Mouse (Mus musculus): ENCODE measurements around the gene Glmn. TPM values are rescaled to one million over a fixed set of nuclear protein-coding genes. Genes with fewer than 3 reads are reported as not detected.

Gene Glmn
- polyA plus RNA-seq, 1 experiment: 8.5 TPM

- H3K27ac ChIP-seq (ENCODE audit: control insufficient read depth, insufficient read depth, low read depth, low read length): no peak overlapping the region
- no peaks in the 10 kb centered on the region for H3K27me3 ChIP-seq (ENCODE audit: control insufficient read depth, insufficient read depth, low read length)
- H3K36me3 ChIP-seq (ENCODE audit: control insufficient read depth, insufficient read depth, low read length): peaks cover 4% of the 10 kb centered on the region; the same call in 1 of the 2 replicates
- no peak overlapping the region for H3K4me3 ChIP-seq (ENCODE audit: control insufficient read depth, low read depth, low read length)
- no peak for TF ChIP-seq POLR2A (IDR thresholded peaks at IDR 0.05; ENCODE audit: control insufficient read depth, low read depth, low read length)
- no peak for TF ChIP-seq CTCF (IDR thresholded peaks at IDR 0.05; ENCODE audit: control insufficient read depth, insufficient read depth, insufficient replicate concordance, low read depth, low read length)
- no peaks in the 10 kb centered on the region for H3K4me1 ChIP-seq (ENCODE audit: control insufficient read depth, insufficient read depth, low read length)
Measured at GRCm38 (mm10) chr5:107545927-107546326, 51.8 kb downstream of the Glmn start.

- TF ChIP-seq CTCF (IDR thresholded peaks at IDR 0.05; ENCODE audit: control insufficient read depth, insufficient read depth, insufficient replicate concordance, low read depth, low read length): no peak
- TF ChIP-seq POLR2A (IDR thresholded peaks at IDR 0.05; ENCODE audit: control insufficient read depth, low read depth, low read length): no peak
- Histone ChIP-seq H3K36me3 (ENCODE audit: control insufficient read depth, insufficient read depth, low read length) (no peaks in the 10 kb centered on the region), H3K27me3 (ENCODE audit: control insufficient read depth, insufficient read depth, low read length) (no peaks in the 10 kb centered on the region), H3K27ac (ENCODE audit: control insufficient read depth, insufficient read depth, low read depth, low read length) (no peak overlapping the region), H3K4me3 (ENCODE audit: control insufficient read depth, low read depth, low read length) (no peak overlapping the region), H3K4me1 (ENCODE audit: control insufficient read depth, insufficient read depth, low read length) (no peaks in the 10 kb centered on the region)
Measured at GRCm38 (mm10) chr5:107541696-107542095, 56.0 kb downstream of the Glmn start.

- Histone ChIP-seq H3K27me3 (ENCODE audit: control insufficient read depth, insufficient read depth, low read length) (no peaks in the 10 kb centered on the region), H3K4me1 (ENCODE audit: control insufficient read depth, insufficient read depth, low read length) (peaks cover 2% of the 10 kb centered on the region), H3K27ac (ENCODE audit: control insufficient read depth, insufficient read depth, low read depth, low read length) (peak within 1 kb of the TSS; percentile 76), H3K4me3 (ENCODE audit: control insufficient read depth, low read depth, low read length) (peak within 1 kb of the TSS; percentile 91), H3K36me3 (ENCODE audit: control insufficient read depth, insufficient read depth, low read length) (no peaks in the 10 kb centered on the region)
- TF ChIP-seq POLR2A (IDR thresholded peaks at IDR 0.05; ENCODE audit: control insufficient read depth, low read depth, low read length): peak; percentile 82
- TF ChIP-seq CTCF (IDR thresholded peaks at IDR 0.05; ENCODE audit: control insufficient read depth, insufficient read depth, insufficient replicate concordance, low read depth, low read length): no peak
Measured at GRCm38 (mm10) chr5:107534581-107534980, 63.1 kb downstream of the Glmn start, which contains the start of gene 1700028K03Rik. Gene 1700028K03Rik, plus strand, starts transcription at chr5:107534709.

GRCm38 (mm10) chr5:107533590-107533989 lies 64.1 kb downstream of the Glmn start:
- TF ChIP-seq CTCF (IDR thresholded peaks at IDR 0.05; ENCODE audit: control insufficient read depth, insufficient read depth, insufficient replicate concordance, low read depth, low read length): no peak
- no peak for TF ChIP-seq POLR2A (IDR thresholded peaks at IDR 0.05; ENCODE audit: control insufficient read depth, low read depth, low read length)
- Histone ChIP-seq H3K4me3 (ENCODE audit: control insufficient read depth, low read depth, low read length) (no peak overlapping the region), H3K36me3 (ENCODE audit: control insufficient read depth, insufficient read depth, low read length) (no peaks in the 10 kb centered on the region), H3K4me1 (ENCODE audit: control insufficient read depth, insufficient read depth, low read length) (peaks cover 2% of the 10 kb centered on the region), H3K27ac (ENCODE audit: control insufficient read depth, insufficient read depth, low read depth, low read length) (no peak overlapping the region), H3K27me3 (ENCODE audit: control insufficient read depth, insufficient read depth, low read length) (no peaks in the 10 kb centered on the region)

GRCm38 (mm10) chr5:107528856-107529255 lies 68.8 kb downstream of the Glmn start:
- Histone ChIP-seq H3K36me3 (ENCODE audit: control insufficient read depth, insufficient read depth, low read length) (no peaks in the 10 kb centered on the region), H3K4me1 (ENCODE audit: control insufficient read depth, insufficient read depth, low read length) (no peaks in the 10 kb centered on the region), H3K4me3 (ENCODE audit: control insufficient read depth, low read depth, low read length) (no peak overlapping the region), H3K27me3 (ENCODE audit: control insufficient read depth, insufficient read depth, low read length) (no peaks in the 10 kb centered on the region), H3K27ac (ENCODE audit: control insufficient read depth, insufficient read depth, low read depth, low read length) (no peak overlapping the region)
- no peak for TF ChIP-seq POLR2A (IDR thresholded peaks at IDR 0.05; ENCODE audit: control insufficient read depth, low read depth, low read length)
- TF ChIP-seq CTCF (IDR thresholded peaks at IDR 0.05; ENCODE audit: control insufficient read depth, insufficient read depth, insufficient replicate concordance, low read depth, low read length): no peak

GRCm38 (mm10) chr5:107524281-107524680 lies 73.4 kb downstream of the Glmn start:
- Histone ChIP-seq H3K4me3 (ENCODE audit: control insufficient read depth, low read depth, low read length) (no peak overlapping the region), H3K4me1 (ENCODE audit: control insufficient read depth, insufficient read depth, low read length) (no peaks in the 10 kb centered on the region; the same call in 1 of the 2 replicates), H3K27me3 (ENCODE audit: control insufficient read depth, insufficient read depth, low read length) (no peaks in the 10 kb centered on the region), H3K27ac (ENCODE audit: control insufficient read depth, insufficient read depth, low read depth, low read length) (no peak overlapping the region), H3K36me3 (ENCODE audit: control insufficient read depth, insufficient read depth, low read length) (no peaks in the 10 kb centered on the region)
- TF ChIP-seq CTCF (IDR thresholded peaks at IDR 0.05; ENCODE audit: control insufficient read depth, insufficient read depth, insufficient replicate concordance, low read depth, low read length) (no peak), POLR2A (IDR thresholded peaks at IDR 0.05; ENCODE audit: control insufficient read depth, low read depth, low read length) (no peak)

GRCm38 (mm10) chr5:107521897-107522296 lies 75.8 kb downstream of the Glmn start:
- TF ChIP-seq POLR2A (IDR thresholded peaks at IDR 0.05; ENCODE audit: control insufficient read depth, low read depth, low read length) (no peak), CTCF (IDR thresholded peaks at IDR 0.05; ENCODE audit: control insufficient read depth, insufficient read depth, insufficient replicate concordance, low read depth, low read length) (no peak)
- Histone ChIP-seq H3K36me3 (ENCODE audit: control insufficient read depth, insufficient read depth, low read length) (no peaks in the 10 kb centered on the region), H3K27me3 (ENCODE audit: control insufficient read depth, insufficient read depth, low read length) (no peaks in the 10 kb centered on the region)

GRCm38 (mm10) chr5:107521386-107521785 lies 76.3 kb downstream of the Glmn start:
- no peaks in the 10 kb centered on the region for H3K27me3 ChIP-seq (ENCODE audit: control insufficient read depth, insufficient read depth, low read length)
- no peak overlapping the region for H3K4me3 ChIP-seq (ENCODE audit: control insufficient read depth, low read depth, low read length)
- H3K36me3 ChIP-seq (ENCODE audit: control insufficient read depth, insufficient read depth, low read length): no peaks in the 10 kb centered on the region
- TF ChIP-seq POLR2A (IDR thresholded peaks at IDR 0.05; ENCODE audit: control insufficient read depth, low read depth, low read length): no peak
- no peak for TF ChIP-seq CTCF (IDR thresholded peaks at IDR 0.05; ENCODE audit: control insufficient read depth, insufficient read depth, insufficient replicate concordance, low read depth, low read length)
- no peak overlapping the region for H3K27ac ChIP-seq (ENCODE audit: control insufficient read depth, insufficient read depth, low read depth, low read length)
- no peaks in the 10 kb centered on the region; the same call in 1 of the 2 replicates for H3K4me1 ChIP-seq (ENCODE audit: control insufficient read depth, insufficient read depth, low read length)

More at GRCm38 (mm10) chr5:107521897-107522296, 75.8 kb downstream of the Glmn start:
- no peak overlapping the region for H3K4me3 ChIP-seq (ENCODE audit: control insufficient read depth, low read depth, low read length)
- no peaks in the 10 kb centered on the region; the same call in 1 of the 2 replicates for H3K4me1 ChIP-seq (ENCODE audit: control insufficient read depth, insufficient read depth, low read length)
- H3K27ac ChIP-seq (ENCODE audit: control insufficient read depth, insufficient read depth, low read depth, low read length): no peak overlapping the region

All from testis, adult 2 months (tissue).